Mouse (Mus musculus) erythroblast, embryonic 14.5 days (primary cell): Measurements from ENCODE around the gene Pspn. TPM values are rescaled to one million over a fixed set of nuclear protein-coding genes. Genes with fewer than 3 reads are reported as not detected.
A peak's percentile ranks its signal among the peaks of the same experiment; 100 is the strongest.

Source experiments
- H3K27me3 ChIP-seq: 2 replicates; pipeline ENCODE4 v1.6.1; 2012; ENCODE audit warnings: inconsistent platforms; ENCODE audit not compliant: control insufficient read depth
- H3K36me3 ChIP-seq: 2 replicates; pipeline ENCODE4 v1.6.1; 2012; ENCODE audit warnings: mild to moderate bottlenecking, inconsistent platforms; ENCODE audit not compliant: control insufficient read depth
- H3K4me1 ChIP-seq: 2 replicates; pipeline ENCODE4 v1.6.1; 2012; ENCODE audit warnings: inconsistent platforms; ENCODE audit not compliant: control insufficient read depth
- H3K4me3 ChIP-seq: replicated peaks from 2 replicates; pipeline ENCODE3; 2012; ENCODE audit warnings: moderate library complexity, mild to moderate bottlenecking, inconsistent platforms
- H3K9me3 ChIP-seq: 2 replicates; pipeline ENCODE4 v1.6.1; 2012; ENCODE audit warnings: low read length, inconsistent platforms, mixed read lengths; ENCODE audit not compliant: control insufficient read depth
- GATA1 ChIP-seq: IDR thresholded peaks from 2 replicates; pipeline ENCODE4 v1.6.1; 2012; ENCODE audit warnings: low read length, inconsistent platforms, mixed read lengths
- TAL1 ChIP-seq: IDR thresholded peaks from 3 replicates; pipeline ENCODE4 v1.6.1; 2012; ENCODE audit warnings: low read length, inconsistent platforms, mixed read lengths
- polyA plus RNA-seq: library from polyadenylated mRNA; stranded (reverse); fragments of >175 nt; gene quantifications from 2 replicates; pipeline ENCODE4 v1.2.3, GENCODE M21; 2012

The Pspn gene
- polyA plus RNA-seq = not detected in 2 replicates

GRCm38 (mm10) chr17:56999968-57000609 is at the start of gene Pspn:
TSS of gene Pspn (minus strand) at chr17:57000018.
- no peak within 1 kb of the TSS for H3K4me3 ChIP-seq

DNA sequence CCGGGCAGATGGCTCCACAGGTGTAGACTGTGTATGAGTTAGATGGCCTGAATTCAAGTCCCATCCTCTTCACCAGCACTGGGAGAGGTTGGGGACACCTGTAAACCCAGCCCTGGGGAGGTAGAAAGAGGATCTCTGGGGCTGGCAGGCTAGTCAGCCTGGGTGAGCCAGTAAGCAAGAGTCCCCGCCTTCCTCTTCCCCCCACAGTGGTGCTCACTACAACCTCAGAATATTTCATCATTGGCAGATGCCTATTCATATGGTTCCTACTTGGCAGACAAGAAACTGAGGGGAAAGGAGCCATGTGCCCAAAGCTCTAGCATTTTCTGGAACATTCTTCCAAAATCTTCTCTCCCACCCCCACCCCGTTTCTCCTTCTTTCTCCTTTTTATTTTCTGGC is 49.0 kb upstream of the Pspn start:
- Histone ChIP-seq H3K27me3 (no peaks in the 10 kb centered on the region), H3K36me3 (peaks cover 9% of the 10 kb centered on the region; the same call in 1 of the 2 replicates), H3K4me1 (peaks cover 4% of the 10 kb centered on the region; the same call in 1 of the 2 replicates), H3K9me3 (no peaks in the 10 kb centered on the region), H3K4me3 (no peak overlapping the region)
- TF ChIP-seq GATA1 (no peak), TAL1 (no peak)

More at GRCm38 (mm10) chr17:56999968-57000609, at the start of gene Pspn:
- Histone ChIP-seq H3K9me3 (peaks cover 2% of the 10 kb centered on the region; the same call in 1 of the 2 replicates), H3K27me3 (no peaks in the 10 kb centered on the region), H3K4me1 (peaks cover 60% of the 10 kb centered on the region), H3K36me3 (peaks cover 81% of the 10 kb centered on the region)
- TF ChIP-seq GATA1 = no peak
- no peak for TF ChIP-seq TAL1

DNA sequence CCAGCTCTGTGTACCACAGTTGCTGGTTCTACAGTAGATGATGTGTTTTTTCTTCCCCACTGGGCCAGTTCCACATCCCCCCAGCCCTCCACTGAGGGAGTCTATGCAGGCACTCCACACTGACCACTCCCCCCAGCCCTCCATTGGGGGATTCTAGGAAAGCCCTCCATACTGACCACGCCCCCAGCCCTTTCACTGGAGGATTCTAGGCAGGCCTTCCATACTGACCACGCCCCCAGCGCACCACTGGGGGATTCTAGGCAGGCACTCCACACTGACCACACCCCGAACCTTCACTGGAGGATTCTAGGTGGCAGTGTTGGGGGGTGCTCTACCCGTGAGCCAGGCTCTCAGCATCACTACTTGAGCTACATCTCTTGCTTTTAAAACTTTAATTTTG is 47.6 kb upstream of the Pspn start:
- TF ChIP-seq GATA1 (no peak), TAL1 (no peak)
- Histone ChIP-seq H3K36me3 (peaks cover 2% of the 10 kb centered on the region; the same call in 1 of the 2 replicates), H3K4me1 (peaks cover 4% of the 10 kb centered on the region; the same call in 1 of the 2 replicates), H3K27me3 (no peaks in the 10 kb centered on the region; the same call in 1 of the 2 replicates), H3K9me3 (no peaks in the 10 kb centered on the region), H3K4me3 (no peak overlapping the region)

DNA sequence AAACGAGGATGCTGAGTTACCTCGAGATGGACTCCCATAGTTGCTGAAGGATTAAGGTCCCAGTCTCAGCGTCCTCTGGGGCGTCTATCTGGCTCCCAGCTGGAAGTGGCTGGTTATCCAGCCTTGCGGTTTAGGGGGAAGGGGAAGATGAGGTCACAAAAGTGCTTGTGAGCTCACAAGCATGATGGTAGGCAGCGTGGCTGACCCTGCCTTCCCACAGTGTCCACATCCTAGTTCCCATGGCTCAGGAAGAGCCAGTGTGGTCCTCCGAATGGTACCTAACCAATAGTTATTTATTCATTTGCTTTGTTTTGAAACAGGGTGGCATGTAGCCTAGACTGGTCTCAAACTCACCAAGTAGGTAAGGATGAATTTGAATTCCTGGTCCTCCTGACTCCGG is 41.7 kb upstream of the Pspn start, which contains the start of gene Slc25a41:
Slc25a41 (minus strand) TSS at position 101 of the 400 bp plus-strand sequence.
- no peak within 1 kb of the TSS for H3K4me3 ChIP-seq
- no peak for TF ChIP-seq GATA1
- TF ChIP-seq TAL1 = no peak
- H3K9me3 ChIP-seq = peaks cover 3% of the 10 kb centered on the region; the same call in 1 of the 2 replicates
- peaks cover 5% of the 10 kb centered on the region for H3K4me1 ChIP-seq
- no peaks in the 10 kb centered on the region; the same call in 1 of the 2 replicates for H3K36me3 ChIP-seq
- peaks cover 26% of the 10 kb centered on the region for H3K27me3 ChIP-seq

GRCm38 (mm10) chr17:57038978-57039377 is 39.2 kb upstream of the Pspn start:
- peaks cover 28% of the 10 kb centered on the region for H3K27me3 ChIP-seq
- no peak overlapping the region for H3K4me3 ChIP-seq
- H3K9me3 ChIP-seq = peaks cover 3% of the 10 kb centered on the region; the same call in 1 of the 2 replicates
- no peaks in the 10 kb centered on the region for H3K36me3 ChIP-seq
- TF ChIP-seq GATA1 = no peak
- peaks cover 5% of the 10 kb centered on the region for H3K4me1 ChIP-seq

DNA sequence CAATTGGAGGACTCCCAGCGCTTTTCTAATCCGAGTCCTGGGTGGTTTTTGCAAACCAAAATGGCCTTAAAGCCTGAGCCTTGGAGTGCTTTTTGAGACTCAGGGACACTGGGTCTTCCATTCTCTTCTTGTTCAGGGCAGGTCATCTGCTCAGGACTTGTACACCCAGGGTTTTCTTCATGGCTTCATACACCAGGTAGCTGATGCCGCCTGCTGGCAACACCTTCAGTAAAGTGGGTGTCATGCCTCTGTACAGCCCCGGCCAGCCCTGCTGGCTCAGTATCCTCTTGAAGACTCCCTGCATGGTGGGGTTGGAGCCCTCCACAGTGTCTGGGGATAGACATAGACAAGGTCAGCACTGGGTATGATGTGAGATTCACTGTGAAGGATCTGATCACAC is 33.0 kb upstream of the Pspn start:
- Histone ChIP-seq H3K27me3 (peaks cover 5% of the 10 kb centered on the region), H3K9me3 (no peaks in the 10 kb centered on the region), H3K4me1 (peaks cover 41% of the 10 kb centered on the region), H3K36me3 (peaks cover 19% of the 10 kb centered on the region), H3K4me3 (peak overlapping the region; percentile 77)
- TF ChIP-seq GATA1 (no peak), TAL1 (no peak)

DNA sequence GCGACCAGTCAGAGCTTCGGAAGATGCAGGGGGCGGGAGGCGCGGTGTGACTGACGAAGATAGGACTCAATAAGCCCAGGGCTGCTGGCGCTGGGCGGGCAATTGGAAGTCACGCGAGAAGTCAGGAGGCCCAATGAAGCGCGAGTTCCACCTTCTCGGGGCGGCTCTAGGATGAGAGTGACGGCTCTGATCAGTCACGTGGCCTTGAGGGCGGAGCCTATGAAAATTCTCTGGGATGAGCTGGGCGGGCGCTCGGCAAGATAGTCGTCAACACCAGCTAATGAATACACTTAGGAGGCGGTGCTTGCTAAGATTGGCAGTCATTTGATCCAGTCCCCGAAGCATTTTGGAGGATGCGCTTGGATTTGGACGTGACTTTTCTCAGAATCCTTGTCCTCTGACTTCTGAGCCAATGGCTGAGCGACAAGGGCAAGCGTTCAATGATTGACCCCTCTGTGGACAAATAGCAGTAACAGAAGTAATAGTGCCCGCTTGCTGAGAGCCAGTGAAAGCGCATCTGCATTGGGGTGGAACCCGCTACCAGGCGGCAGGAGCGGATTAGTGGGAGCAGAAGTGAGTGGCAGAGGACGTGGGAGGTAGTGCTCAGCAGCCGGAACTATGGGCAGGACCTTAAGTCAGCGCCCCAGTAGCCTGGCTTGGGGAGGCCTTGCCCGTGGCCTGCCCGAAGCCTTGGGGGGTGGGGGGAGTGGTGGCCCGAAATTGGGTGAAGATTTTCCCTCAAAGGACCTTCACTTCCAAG is 32.0 kb upstream of the Pspn start:
- Histone ChIP-seq H3K9me3 (no peaks in the 10 kb centered on the region), H3K4me3 (peak overlapping the region; percentile 77), H3K36me3 (peaks cover 29% of the 10 kb centered on the region), H3K4me1 (peaks cover 51% of the 10 kb centered on the region), H3K27me3 (0 out of 2 replicates have a peak, but pooled peaks cover 2% of the 10 kb centered on the region)
- 0 out of 3 replicates have a peak, but pooled peaks have one; percentile 12 for TF ChIP-seq TAL1
- no peak for TF ChIP-seq GATA1

DNA sequence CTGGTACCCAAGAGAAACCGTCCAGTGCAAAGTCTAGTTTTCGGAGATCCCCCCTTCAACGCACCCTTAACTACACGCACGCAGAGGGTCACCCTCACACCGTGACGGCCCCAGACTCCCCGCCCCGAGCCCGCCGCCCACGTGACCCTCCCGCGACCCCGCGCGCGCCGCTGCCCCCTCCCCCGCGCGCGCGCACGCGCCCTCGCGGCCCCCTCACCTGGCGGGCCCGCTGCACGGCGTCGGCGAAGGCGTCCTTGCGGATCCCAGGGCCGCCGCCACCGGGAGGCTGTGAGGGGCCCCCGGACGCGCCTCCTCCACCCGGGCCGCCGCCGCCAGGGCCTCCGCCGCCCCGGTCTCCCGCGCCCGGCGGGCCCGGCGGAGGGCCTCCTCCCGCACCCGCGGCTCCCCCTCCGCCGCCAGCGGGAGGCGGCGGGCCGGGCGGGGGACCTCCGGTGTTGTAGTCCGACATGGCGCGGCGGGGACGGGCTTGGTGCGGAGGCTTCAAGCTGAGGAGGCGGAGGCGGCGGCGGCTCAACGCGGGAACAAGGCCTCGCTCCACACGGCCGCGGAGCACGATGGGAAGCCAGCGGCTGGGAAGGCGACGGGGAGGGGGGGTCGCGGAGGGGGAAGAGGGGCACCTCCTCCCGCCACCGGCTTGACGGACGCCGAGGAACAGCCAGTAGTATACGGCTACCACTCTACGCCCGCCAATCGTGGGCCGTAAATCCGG is 31.3 kb upstream of the Pspn start, which contains the start of gene Khsrp:
Khsrp (minus strand) TSS at position 592 of the 730 bp plus-strand sequence.
- Histone ChIP-seq H3K36me3 (peaks cover 36% of the 10 kb centered on the region), H3K27me3 (0 out of 2 replicates have a peak, but pooled peaks cover 2% of the 10 kb centered on the region), H3K9me3 (no peaks in the 10 kb centered on the region), H3K4me3 (peak within 1 kb of the TSS; percentile 77), H3K4me1 (peaks cover 58% of the 10 kb centered on the region)
- no peak for TF ChIP-seq TAL1
- TF ChIP-seq GATA1 = no peak
